Mouse (Mus musculus) lung, postnatal 36 days (tissue): Measurements from ENCODE around the gene 1700028P14Rik.
A peak's percentile ranks its signal among the peaks of the same experiment; 100 is the strongest.
"Not testable (repeated sequence)": the region's sequence is repeated elsewhere in the genome, so short reads cannot be mapped to it uniquely, and the experiment has no call there.

ENCODE experiments used
- DNase-seq: peaks from one replicate; pipeline ENCODE4 v3.0.0; 2022; ENCODE audit warnings: mixed read lengths

The 1700028P14Rik gene

DNA sequence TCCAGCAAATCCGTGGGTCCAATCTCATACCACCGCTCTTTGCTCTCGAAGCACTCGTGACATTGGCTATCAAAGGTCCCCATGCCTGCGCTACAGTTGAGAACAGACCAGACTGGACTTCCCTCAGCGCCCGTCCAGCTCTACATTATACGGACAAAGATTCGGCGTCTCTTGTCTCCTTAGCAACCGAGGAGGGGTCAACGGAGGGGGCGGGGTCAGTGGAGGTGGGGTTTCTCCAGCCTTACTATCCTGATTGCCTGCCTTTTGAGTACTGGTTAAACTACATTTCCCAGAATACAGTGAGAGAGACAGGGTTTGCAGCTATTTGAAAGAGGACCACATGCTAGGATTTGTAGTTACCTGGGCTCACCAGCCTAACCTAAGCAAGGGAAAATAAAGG, at the start of gene 1700028P14Rik:
TSS of gene 1700028P14Rik (minus strand) at position 169 of the 400 bp plus-strand sequence.
- peak; percentile 80 for DNase-seq

DNA sequence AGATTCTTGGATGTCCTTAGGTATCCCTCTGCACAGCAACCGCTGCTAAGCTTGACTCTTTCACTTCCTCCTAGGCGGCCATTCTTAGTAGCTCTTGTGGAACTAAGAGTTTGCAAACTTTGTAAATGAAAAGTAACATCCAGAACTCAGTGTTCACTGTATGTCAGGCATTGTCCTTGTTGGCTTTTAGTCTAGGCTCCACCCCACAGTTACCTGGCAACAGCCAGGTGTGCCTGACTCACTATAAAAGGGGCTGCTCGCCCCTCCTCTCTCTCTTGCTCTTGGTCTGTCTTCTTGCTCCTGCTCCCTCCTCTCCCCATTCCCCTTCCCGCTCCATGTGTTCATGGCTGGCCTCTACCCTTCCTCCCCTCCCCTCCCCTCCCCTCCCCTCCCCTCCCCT, 46.5 kb upstream of the 1700028P14Rik start:
- DNase-seq = no peak

DNA sequence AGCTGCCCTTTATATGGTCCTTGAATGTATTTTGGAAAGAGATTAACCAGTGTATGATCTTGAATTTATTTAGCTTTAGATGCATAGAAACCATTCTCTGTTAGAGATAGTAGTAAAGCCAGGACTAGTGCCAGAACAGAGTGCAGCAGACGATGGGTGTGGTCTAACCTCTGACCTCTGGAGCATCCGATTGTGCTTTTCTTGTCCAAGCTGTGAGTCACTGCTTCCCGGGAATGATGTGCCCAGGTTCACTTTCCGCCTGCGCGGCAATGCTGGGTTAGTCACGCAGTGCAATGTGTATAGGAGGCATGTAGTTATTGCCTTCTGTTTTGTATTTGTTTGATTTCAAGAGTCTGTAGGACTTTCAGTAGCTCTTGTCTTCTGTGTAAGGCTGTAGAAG, 45.8 kb upstream of the 1700028P14Rik start:
- DNase-seq = peak; percentile 49

DNA sequence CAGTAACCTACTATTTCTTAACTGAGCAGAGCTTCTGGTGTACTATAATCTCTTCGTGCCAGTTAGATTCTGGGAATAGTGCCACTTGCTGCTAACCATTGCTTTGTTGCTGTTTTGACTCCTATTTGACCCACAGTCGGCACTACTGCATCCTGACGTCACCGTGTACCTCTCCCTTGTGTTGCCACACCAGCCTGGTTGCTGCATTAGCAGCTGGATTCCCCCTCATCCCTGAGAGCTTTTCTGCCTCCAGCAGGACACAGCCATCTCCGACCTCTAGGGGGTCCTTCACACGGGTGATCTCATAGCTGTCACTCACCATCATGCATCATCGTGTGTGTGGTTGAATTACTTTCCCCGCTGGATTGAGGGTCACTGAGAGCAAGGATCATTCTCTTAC, 45.2 kb upstream of the 1700028P14Rik start:
- DNase-seq = peak; percentile 53

DNA sequence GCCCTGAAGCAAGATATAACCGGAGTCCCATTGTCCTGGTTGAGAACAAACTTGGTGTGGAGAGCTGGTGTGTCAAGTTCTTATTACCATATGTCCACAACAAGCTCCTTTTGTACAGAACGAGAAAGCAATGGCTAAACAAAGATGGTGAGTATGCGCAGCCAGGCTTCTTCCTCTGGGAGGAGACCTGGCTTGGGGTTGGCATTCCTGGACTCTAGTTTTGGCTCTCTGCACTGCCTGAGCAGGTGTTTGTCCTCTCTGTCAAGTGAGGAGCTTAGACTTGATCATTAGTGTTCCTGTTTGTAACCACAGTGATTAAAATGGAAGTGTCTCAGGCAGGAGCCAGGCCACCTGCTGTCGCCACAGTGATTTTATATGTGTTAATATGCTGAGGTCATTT, 41.7 kb upstream of the 1700028P14Rik start:
- DNase-seq = peak; percentile 69

DNA sequence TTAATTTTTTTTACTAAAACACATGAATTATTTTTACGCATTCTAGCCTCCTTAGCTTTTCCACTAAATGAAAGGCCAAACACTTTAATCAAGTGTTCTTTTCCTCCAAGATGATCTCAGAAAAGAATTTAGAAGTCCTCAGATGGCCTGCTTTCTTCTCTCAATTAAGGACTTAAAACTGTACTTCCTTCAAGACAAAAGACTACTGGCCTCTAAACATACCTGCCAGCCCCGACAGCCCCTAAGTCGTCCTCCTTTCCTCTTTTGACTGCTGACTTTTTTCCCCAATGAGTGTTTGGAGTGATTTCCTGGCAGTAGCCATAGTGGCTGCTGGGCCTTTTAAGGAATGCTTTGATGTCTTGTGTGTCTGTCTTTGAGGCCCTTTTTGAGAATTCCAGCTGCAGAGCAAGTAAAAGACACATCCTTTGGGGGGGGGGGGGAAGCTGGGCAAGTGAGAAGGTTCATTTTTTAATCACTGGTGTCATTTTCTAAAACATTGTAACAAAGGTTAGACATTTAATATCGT, 35.9 kb upstream of the 1700028P14Rik start:
- DNase-seq = peak; percentile 35

DNA sequence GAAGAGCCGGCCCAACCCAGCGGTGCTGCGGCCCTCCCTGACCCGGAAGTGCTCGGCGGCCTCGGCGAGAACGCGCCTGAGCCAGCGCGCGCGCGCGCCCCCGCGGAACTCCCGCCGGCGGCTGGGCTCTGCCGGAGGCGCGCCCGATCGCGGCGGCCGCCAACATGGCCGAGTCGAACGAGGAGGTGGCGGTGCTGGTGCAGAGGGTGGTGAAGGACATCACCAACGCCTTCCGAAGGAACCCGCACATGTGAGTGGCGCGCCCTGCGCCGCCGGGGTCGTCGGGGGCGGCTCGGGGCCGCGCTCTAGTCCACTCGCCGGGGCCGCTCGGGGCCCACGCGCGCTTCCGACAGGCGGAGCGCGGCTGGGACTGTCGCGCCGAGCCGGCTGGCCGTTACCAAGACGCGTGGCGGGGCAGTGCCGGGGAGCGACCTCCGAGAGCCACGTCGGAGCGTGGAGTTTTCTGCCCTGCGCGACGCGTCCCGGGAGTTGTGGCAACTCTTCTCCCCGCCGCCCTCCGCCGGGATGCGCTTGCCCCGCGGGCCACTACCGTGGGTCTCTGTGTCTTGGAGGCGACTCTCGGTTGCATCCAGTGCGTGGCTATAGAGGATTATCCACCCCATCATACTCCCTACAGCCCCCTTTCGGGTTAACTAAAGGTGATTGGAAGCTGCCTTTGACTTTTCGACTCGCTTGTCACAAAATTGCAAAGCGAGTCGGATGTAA, 34.8 kb upstream of the 1700028P14Rik start, which contains the start of gene Ptar1:
TSS of gene Ptar1 (plus strand) at position 134 of the 726 bp plus-strand sequence.
- peak; percentile 92 for DNase-seq

DNA sequence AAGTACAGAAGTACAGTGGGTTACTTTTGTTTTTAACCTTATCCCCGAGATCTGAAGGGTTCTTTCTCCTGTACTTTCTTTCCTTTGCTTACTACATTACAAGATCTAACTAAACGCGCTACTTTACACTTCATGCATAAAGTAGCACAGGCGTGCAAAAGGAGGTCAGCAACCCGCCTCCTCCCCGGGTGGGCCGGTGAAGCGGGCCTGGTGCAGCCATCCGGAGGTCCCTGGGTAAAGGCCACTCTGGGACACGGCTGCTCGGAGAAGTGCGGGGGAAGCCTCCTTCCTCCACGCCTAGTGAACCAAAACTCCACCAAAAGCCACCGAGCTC, 34.3 kb upstream of the 1700028P14Rik start:
- DNase-seq = no peak

DNA sequence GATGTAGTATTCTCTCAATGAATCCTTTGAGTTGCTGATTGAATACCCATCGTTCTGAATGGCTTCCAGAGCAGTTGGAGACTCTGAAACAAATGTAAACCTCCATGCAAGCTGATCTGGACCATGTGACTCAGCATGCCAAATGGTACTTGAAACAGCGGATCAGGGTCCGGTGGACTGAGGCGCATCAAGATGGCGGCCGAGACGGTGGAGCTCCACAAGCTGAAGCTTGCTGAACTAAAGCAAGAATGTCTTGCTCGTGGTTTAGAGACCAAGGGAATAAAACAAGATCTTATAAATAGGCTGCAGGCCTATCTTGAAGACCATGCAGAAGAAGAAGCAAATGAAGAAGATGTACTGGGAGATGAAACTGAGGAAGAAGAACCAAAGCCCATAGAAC, 23.0 kb upstream of the 1700028P14Rik start:
- DNase-seq = not testable (repeated sequence)

DNA sequence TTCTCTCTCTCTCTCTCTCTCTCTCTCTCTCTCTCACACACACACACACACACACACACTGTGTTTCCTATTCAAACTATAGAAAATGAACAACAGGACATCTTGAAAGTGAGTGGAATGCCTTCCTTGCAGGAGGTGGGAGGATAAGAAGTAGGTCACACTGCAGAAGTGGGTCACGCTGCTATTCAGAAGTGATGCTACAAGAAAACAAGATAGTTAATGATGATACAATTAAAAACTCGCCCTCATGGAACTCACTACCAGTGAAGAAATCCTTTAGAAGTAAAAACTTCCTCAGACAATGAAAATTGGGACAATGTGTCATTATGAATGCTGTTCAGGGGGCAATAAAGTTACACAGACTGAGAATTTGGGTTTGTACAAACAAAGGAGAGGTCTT, 20.4 kb upstream of the 1700028P14Rik start:
- DNase-seq = no peak

DNA sequence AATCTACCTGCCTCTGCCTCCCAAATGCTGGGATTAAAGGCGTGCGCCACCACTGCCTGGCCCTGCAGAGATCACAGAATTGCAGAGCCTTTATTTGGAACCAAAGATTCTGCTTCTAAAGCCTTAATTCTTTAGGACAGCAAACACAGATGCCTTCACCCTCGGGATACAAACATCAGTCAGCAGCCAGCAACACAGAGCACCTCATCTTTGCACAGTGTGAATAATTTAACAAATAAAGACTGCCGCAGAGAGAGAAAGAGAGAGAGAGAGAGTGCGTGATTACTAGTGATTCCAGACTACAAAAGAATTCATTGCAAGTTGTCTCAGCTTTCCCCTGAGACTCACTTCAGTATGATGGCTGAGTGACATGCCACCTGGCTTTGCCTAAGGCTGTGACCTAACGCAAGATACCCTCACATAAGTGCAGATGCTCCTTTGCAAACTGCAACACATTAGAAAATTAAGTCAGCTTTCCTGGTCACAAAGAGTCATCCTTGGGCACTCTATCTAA, 15.6 kb upstream of the 1700028P14Rik start:
- DNase-seq = no peak

DNA sequence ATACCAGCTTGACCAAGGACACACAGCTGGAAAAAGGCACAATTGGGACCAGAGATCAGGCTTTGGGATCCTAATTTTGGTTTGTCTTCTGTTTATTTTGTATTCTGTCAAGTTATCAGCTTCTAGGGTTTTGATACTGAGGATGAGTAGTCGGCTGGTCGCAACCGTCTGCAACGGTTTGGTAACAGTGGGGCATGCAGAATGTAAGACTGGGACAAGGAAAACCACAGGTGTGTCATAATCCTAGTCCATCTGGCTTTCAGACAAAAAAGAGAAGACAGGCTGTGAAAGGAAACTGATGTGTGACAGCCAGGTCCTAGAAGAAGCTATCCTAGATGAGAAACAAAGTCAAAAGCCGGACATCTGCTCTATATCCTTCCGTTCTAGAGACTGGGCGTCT, 11.5 kb upstream of the 1700028P14Rik start:
- no peak for DNase-seq

DNA sequence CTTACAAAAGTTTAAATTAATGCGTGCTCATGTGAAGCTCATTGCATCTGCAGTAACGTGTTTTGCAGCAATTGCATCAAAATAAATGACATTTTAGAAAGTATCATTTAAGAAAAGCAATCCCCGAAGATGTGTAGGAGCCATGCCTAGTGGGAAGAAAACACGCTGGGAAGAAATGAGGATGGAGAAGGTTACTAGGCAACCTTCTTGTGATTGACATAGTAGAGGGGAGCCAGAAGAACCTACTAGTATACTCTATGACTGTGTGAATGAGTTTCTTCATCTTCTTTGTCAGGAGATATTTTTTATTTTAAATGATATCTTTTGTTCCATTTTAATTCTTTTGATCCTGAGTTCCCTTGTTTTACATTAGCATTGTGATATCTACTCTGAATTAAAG, 5.7 kb upstream of the 1700028P14Rik start:
- no peak for DNase-seq

DNA sequence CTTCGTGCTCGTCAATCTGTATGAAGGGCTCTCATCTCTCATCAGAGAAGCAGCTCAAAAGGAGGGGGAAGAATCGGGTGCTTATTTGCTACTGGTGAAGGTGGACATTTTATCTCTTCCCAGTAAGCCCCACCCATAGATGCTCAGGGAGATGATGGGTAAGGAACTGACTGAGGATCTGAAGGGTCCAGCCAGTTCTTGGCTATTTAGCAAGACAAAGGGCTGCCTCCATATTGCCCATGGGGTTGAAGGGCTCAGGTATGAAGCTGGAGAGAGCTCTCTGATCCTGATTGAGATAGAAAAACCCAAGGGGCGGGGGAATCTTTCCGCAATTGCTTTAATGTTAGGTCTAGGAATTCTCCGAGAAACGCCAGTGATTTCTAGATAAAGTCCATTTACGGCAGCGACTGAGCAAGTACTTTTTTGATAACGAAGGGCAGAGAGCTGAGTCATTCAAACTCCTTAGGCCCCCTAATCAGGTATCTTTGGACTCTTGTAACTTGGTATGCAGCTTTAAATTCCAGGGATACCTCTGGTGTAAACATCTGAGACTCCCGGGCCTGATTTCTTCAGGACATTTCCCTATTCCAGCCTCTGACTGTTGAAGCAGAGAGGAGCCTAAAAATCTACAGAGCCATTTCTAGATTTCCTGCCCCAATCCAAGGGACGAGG, 4.8 kb upstream of the 1700028P14Rik start:
- DNase-seq = peak; percentile 18

DNA sequence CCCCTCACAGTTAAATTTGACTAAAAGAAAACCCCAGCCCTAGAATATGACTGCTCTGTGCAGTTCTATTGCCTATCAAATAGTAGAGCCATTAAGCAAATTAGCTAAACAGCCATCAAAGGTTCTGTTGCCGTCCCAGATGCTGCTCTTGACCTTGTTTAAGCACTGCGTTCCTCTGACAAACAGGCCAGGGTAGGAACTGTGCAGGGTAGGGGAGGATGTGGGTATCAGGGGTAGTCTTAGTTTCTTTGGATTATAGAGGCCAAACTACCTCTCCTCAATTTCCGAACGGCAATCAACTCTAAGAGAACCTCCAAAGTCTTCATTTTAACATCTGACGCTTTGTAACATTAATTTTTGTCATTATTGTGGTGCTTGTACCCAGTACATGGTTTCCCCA, 542 bp upstream of the 1700028P14Rik start:
- DNase-seq = no peak

DNA sequence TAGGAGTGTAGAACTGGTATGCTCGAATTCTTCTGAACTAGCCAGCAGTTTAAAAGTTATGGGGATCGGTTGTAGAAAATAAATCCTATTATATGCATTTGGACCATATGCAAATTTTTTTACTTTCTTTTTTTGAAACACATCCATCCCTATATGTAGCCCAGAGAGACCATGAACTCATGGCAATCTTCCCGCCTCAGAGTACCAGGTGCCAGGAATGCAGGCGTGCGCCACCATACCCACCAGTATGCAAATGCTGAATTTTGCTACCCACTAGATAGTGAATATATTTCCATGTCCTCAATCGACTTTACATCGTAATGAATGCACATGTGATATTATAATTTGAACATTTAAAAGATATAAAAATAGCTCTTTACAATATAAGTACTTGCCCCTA, 5.3 kb downstream of the 1700028P14Rik start:
- no peak for DNase-seq

DNA sequence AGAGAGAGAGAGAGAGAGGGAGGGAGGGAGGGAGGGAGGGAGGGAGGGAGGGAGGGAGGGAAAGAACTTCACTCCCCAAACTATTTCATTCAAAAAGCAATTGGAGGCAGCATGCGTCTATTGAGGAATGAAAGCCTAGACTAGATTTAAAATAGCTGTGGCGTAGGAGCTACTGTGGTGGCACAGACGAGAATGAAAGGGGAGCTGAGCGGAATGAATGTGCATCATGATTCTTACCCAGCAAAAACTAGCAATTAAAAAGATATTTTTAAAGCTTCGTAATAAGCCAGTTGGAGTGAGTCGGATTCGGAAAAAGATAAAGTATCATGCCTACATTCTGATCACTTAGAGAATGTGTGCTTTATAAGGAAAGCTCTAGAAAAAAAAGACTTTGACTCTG, 7.3 kb downstream of the 1700028P14Rik start:
- DNase-seq = no peak

DNA sequence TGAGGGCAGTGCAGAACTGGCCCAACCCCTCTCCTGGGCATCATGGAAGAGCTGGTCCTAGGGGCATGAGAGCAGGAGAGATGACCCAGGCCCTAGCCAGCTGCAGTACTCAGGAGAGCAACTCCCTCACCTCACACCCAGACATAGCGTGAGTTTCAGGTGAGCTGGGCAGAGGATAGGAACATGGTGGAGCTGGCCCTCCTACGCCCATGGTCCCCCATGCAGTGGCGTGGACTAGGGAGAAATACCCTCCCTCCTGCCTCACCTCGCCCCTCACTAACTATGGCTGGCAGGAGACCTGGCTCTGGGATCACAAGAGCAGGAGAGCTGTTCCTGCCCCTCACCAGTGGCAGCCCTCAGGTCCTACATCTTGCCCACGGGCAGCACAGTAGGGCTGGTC, 8.8 kb downstream of the 1700028P14Rik start:
- DNase-seq = no peak

DNA sequence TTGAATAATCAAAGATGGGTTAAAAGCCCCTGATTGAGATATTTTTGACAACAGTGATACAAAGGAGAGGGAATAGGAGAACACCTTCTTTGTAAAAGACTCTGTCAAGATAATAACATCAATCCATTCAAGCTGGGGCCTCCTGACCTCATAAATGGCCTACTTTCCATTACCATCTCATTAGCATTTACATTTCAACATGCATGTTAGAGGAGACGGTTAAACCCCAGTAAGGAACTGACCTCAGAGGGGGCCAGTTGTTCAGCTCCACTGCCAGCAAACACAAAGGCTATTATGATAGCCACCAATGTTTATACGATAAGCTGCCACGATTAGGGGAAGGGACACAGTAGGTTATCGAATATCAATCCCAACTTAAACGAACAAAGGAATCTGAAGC, 15.8 kb downstream of the 1700028P14Rik start:
- DNase-seq = no peak

DNA sequence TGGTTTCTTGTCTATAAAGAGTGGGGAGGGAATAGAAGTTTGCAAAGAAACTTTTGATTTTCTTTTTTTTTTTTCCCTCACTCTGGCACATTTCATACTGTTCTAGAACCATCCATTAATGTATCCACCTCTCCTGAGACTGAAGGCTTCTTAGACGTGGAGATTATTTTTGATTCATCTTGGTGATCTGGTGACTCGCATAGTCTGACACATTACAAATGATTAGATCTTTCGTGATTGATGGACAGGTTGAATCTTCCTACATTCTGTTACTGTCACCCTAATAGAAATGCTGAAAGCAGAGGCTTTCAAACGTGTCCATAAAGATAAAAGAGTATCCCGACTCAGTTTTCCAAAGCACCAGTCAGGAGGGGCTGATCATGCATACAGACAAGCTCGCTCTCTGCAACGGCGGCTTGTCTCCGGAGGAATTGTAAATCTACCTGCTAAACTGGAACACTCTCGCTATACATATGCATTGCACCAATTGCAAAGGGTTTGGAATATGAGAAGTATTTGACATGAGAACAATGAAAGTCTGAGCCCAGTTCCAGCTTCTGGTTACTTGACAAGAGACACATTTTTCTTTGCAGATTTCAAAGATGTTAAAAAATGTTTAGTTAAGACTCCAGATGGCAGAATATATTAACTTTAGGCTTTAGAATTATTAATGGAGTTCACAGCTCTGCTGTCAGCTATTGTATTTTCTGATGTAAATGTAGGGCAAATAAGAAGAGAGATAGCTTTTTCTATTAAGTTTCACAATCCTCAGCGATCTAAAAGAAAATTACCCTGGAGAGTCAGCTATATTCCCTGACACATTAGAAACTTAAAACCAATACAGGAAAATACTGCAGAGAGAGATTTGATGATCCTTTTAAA, 20.8 kb downstream of the 1700028P14Rik start:
- no peak for DNase-seq

DNA sequence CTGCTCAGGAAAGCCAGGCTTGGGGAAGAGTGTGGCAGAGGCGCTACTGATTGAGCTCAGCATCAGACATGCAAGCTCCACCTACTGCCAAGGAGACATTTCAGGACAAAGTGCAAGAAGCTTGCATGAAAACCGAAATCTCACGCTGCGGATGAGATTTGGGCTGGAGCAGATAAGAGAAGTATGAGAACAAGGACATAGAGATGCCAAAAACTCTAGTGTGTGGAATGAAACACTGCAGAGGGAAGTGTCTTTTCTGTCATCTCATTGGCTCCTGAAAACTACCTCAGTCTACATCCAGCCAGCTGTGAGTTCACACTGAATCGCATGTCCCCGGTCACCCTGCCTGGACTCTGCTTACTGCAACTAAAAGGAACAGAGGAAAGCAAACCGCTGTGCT, 38.3 kb downstream of the 1700028P14Rik start:
- DNase-seq = peak; percentile 42

DNA sequence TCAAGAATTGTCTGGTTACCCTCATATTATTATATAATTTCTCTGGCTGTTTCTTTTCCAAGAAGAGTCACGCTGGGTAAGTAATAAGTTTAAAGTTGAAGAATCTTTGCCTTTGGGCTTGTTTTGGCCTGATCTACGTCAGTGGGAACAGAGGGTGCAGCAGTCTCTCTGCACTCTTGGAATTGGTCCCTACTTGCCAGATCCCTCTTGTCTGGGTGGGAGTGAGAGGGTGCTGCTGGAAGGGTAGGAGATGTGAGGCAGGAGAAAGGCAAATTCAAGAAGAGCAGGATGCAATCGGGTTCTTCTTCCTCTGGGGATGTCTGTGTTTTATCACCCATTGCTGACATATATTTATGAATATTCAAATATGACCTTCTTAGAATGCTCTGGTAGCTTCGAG, 42.9 kb downstream of the 1700028P14Rik start:
- no peak for DNase-seq

DNA sequence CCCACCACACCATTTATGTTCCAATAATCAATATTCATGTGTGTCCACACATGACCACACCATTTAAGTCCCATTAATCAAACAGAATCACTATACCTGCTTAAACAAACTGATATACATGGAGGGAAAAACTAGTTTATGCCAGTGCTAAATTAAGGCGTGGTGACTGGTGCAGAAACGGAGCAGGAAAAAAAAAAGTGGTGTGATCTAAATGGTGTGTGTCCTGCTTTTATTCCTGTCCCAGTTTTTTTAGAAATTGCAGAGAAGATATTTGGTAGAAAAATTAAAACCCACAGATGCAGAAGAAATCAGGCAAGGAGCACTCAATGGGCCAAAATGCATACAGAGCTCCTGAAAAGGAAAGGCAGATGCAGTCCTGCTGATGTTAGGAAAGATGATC, 44.7 kb downstream of the 1700028P14Rik start:
- DNase-seq = no peak
